Mouse (Mus musculus) cerebellum, adult 11 months (tissue): ENCODE results near the gene Rnf151.
"Not testable (repeated sequence)": the region's sequence is repeated elsewhere in the genome, so short reads cannot be mapped to it uniquely, and the experiment has no call there.

Experiments
- DNase-seq: peaks from one replicate; pipeline ENCODE4 v3.0.0; 2022

Gene Rnf151

DNA sequence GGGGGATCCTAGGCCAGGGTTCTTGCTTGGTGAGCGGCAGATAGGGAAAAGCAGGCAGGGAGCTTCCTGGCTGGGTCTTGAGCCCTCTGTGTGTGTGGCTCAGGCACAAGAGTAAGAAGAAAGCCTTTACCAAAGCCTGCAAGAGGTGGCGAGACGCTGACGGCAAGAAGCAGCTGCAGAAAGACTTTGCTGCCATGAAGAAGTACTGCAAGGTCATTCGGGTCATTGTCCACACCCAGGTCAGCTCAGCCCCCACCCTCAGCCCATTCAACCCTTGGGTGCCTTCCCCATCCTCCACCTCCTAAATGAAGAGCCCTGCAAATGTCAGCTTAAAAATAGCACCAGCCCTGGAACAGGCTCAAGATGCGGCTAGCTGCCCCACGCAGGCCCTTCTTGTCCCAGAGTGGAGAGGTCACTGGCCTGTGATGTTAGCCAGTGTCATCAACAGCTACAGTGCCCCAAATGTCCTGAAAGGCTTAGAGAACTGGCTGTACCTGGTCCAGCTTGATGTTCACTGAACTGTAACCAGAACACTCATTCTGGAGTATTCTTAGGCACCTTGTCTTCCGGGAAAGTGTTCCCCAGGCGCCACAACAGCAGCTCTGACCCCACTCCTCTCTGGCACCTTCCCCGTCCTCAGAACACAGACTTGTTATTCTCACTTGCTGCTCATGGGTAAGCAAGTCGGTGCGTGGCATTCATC is 14.5 kb upstream of the Rnf151 start:
- DNase-seq, result no peak

GRCm38 (mm10) chr17:24730787-24731186 is 12.9 kb upstream of the Rnf151 start:
- DNase-seq, result no peak

DNA sequence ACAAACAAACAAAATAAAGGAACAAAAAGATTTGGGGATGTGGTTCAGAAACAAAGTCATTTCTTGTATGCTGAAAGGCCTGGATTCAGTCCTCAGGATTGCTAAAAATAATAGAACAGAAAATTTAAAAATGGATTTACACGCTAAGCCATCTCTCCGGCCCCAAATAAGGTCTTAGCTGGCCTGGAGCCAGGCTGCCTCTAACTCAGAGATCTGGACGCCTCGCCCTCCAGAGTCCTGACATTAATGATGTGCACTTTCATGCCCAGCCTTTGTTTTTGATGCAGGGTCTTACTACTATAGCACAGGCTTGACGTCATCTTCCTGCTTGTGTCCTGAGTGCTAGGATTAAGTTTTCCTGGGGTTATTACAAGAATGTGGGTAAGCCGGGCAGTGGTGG is 11.2 kb upstream of the Rnf151 start:
- no peak for DNase-seq

DNA sequence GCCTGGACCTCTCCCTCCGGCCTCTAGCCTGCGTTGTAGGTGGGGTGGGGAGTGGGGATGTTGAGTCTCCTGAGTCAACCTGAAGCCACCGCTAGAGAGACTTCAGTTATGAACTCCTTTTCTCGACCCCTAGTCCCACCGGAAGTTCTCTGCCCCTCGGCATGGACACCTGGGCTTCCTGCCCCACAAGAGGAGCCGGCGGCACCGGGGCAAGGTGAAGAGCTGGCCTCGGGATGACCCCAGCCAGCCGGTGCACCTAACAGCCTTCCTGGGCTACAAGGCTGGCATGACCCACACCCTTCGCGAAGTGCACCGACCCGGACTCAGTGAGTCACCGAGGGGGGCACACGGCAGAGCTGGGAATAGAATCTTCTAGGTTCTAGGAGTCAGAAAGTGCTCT is 10.3 kb upstream of the Rnf151 start:
- no peak for DNase-seq

GRCm38 (mm10) chr17:24727618-24728017 is 9.8 kb upstream of the Rnf151 start, which contains the start of gene Rpl3l:
Rpl3l (plus strand) TSS chr17:24727820.
- no peak for DNase-seq

GRCm38 (mm10) chr17:24725637-24726390 is 8.0 kb upstream of the Rnf151 start:
- DNase-seq, result no peak

DNA sequence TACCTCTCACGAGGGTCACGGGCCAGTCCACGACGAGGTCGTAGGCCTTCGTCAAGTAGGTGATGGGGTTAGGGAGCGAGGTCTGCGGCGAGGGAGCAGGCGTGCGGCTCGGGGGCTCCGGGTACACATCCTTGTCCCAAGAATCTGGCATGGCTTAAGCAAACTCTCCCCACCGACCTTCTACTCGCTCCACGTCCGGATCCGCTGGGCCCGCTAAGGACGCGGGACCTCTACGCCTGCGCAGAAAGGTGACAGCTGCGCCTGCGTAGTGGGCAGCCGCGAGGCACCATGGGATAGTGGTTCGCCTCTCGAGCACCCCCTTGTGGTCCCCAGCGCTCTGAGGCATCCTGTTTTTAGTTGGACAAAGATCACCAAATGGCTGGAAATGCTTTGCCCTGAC is 6.3 kb upstream of the Rnf151 start, which contains the start of gene Ndufb10:
TSS of gene Ndufb10 (minus strand) at position 295 of the 400 bp plus-strand sequence.
- peak; percentile 96 for DNase-seq

GRCm38 (mm10) chr17:24723881-24724180 is 6.0 kb upstream of the Rnf151 start:
- no peak for DNase-seq

DNA sequence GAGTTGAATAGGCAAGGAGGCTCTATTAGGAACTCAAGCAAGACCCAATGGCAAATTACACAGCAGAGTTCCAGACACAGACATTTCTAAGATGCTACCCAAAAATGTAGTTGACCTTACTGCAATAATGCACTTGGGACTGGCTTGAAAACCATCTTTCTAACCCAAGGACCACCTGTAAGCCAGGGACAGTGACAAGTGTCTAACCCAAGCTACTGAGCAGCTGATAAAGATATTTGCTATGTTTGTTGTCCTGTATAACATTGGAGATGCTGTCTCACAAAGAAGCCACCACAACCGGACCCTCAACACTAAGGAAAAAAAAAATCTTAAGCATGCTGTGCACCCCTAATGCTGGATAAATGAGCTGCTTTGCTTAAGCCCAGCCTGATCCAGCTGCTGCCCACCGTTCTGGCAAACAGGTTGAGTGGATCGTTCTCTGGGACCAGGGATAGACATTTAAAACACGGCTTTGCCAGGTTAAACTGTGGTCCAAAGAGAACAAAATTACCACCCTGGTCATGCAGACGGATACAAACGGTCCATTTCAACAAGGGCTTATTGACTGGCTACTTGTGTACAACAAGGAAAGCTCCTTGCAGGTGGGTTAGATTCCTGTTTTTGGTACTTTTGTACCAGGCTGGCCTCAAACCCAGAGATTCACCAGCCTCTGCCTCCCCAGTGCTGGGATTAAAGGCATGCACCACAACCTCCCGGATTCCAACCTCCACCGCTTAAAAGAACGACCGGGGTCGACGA is 5.4 kb upstream of the Rnf151 start:
- DNase-seq, result no peak

DNA sequence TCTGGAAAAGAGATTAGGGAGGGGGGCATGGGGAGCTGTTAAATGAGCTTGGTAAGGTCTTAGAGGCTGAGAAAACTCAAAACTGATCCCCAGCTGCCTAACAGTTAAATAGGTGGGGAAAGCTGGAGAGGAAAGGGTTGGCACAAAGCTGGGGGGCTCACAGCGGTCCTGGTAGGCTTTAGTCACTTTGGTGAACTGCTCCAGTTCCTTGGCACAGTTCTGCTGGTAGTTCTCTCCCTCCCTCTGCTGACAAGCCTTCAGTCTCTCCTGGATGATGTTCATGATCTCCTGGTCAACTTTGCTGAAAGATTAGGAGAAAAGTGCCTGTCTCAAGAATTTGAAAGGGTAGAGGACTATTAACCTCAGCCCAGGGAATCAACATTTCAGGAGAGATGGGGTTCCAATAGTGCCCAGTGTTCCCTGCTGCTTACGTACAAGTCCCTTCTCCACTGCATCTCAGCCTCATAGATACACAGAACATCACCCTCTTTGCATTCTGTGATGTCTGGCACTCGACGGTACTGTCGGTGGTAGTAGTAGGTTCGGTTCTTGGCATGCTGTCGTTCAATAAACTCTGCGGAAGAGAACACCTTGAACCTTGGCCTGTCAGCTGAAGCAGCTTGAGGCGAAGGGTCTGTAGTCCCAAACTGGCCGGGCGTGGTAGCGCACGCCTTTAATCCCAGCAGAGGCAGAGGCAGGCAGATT is 4.5 kb upstream of the Rnf151 start:
- DNase-seq, result no peak

DNA sequence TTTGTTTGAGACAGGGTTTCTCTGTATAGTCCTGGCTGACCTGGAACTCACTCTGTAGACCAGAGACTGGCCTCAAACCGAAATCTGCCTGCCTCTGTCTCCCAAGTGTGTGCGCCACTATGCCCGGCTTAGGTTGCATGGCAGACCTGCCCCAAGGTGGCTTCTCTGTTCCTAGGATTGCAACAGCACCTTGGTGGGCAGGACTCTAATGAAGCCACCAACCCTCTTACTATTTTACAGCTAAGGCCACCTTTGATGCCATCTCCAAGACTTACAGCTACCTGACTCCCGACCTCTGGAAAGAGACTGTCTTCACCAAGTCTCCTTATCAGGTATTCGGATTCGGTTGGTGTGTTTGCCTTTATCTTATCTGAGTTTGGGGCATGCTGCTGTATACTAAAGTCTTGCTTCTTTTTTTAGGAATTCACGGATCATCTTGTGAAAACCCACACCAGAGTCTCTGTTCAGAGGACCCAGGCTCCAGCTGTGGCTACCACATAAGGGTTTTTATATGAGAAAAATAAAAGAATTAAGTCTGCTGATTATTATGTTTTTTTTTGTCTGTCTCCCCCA is 3.6 kb upstream of the Rnf151 start:
- DNase-seq, result not testable (repeated sequence)

GRCm38 (mm10) chr17:24720616-24721015 is 2.8 kb upstream of the Rnf151 start:
- not testable (repeated sequence) for DNase-seq

DNA sequence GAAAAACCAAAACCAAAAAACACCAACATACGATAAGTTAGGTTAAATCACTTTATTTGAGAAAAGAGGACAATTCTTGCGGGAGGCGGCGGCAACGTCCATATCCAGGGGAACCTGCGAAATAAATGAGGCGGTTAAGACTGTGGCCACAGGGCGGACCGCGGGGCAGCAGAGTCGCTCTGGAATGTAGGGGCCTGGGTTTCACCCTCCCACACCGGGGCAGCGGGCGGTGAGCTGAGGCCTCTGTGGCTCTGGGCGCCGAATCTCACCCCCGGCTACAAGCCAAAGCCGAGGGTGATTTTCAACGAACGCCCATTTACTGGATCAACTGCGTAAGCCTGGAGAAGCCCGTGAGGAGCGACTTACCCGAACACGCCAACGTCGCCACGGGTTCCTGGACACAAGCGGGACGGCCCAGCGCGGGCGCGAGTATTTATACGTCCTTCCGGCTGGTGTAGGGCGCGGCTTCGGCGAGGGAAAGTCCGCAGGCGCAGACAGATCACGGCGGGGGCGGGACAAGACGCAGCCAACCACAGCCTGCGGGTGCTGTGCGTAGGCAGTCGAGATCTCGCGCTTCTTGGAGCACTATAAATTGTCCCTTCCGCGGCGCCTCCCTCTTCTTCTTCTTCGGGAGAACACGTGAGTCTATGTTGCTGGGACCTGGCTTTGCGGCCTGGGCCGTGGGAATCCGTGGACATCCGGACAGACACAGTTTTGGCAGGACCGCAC is 1.8 kb upstream of the Rnf151 start:
- DNase-seq, result peak; percentile 97

DNA sequence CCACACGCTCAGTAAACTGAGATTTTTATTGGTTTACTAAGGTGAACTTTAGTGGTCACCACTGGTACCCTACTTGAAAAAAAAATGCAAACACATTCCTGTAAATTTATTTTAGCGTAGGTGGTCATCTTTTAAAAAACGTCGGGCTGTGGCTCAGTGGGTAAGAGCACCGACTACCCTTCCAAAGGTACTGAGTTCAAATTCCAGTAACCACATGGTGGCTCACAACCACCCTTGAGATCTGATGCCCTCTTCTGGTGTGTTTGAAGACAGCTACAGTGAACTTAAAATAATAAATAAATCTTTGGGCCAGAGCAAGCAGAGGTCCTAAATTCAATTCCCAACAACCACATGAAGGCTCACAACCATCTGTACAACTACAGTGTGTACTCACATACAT is 1.1 kb upstream of the Rnf151 start:
- DNase-seq, result not testable (repeated sequence)

GRCm38 (mm10) chr17:24716166-24716682 is 1.6 kb downstream of the Rnf151 start:
- DNase-seq, result peak; percentile 19

- no peak for DNase-seq
These were observed 2.3 kb downstream of the Rnf151 start for GRCm38 (mm10) chr17:24715556-24715955.

DNA sequence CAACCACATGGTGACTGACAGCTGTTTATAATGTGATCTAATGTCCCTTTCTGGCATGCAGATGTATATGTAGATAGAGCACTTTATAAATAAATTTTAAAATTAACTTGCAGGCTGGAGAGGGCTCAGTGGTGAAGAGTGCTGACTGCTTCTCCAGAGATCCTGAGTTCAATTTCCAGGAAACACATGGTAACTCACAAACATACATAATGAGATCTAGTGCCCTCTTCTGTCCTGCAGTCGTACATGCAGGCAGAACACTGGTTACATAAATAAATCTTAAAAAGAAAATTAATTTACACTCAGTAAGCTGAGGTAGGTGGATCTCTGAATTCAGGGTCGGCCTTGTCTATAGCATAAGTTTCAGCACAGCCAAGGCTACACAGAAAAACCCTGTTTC is 9.2 kb downstream of the Rnf151 start:
- DNase-seq, result no peak

DNA sequence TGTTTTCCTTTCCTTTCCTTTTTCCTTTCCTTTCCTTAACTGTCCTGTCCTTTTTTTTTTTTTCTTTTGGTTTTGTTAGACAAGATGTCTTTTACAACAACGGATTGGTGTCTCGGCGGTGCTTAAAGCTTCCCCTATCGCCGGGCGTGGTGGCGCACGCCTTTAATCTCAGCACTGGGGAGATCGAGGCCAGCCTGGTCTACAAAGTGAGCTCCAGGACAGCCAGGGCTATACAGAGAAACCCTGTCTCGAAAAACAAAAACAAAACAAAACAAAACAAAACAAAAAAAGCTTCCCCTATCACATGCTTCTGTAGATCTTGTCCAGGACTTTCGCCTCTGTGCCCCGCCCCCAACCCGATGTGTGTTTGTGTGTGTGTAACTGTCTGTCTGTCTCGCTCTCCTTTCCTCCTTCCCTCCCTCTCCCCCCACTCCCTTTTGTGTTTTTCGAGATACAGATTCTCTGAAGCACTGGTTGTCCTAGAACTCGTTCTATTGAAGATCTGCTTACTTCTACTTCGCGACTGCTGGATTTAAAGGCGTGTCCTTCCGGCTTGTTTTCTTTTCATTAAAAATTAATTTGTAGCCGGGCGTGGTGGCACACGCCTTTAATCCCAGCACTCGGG is 9.9 kb downstream of the Rnf151 start:
- DNase-seq, result no peak

- DNase-seq, result peak; percentile 87
These were observed 10.7 kb downstream of the Rnf151 start, which contains the start of gene Tbl3 for GRCm38 (mm10) chr17:24706982-24707800. Tbl3 (minus strand) TSS chr17:24707660.

GRCm38 (mm10) chr17:24705821-24706220 is 12.0 kb downstream of the Rnf151 start:
- DNase-seq, result peak; percentile 11
